12 mouse cellular contexts compared by ENCODE assay signal in the genomic region with DNA sequence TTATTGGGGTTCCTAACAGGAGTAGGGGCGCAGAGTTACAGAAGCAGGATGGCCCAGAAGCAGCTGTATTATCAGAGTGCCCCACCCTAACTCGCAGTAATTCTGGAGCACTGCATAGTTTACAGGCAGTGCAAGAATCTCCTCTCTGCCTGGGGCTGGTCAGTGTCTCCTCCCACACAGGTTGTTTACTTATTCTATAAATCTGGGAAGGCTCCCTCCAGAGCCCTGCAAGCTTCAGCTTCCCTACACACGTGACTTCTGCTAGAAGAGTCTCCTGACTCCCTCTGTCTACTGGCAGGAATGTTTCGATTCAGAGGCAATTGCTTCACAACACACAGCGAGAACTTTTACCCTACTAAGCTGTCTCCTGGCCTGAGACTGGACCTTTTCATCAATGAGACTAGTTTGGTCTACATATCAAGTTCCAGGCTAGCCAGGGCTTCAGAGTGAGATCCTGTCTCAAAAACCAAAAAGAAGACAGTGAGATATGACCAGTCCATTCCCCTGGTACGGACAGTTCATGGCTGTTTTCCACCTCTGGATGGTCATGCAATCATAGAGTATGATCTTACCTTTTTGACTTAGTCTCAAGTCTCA. TPM values are rescaled to one million over a fixed set of nuclear protein-coding genes. Genes with fewer than 3 reads are reported as not detected.
DNase-seq lines count a peak whose midpoint lies in the region; ATAC-seq and TF ChIP-seq lines count a peak whose summit lies in the region.
"Had no signal": no experiment of that assay in that cellular context is flagged by ENCODE, and none has a peak within 500 bp of the region (broad histone marks: within the 10 kb centered on the region; RNA-seq: fewer than 3 reads in every experiment).

No protein-coding gene starts in this region.

- 0 out of 2 replicates have a peak, but pooled peaks have one; percentile 14 for ATAC-seq in heart, postnatal 0 days (ENCODE audit: insufficient read depth, low read depth)
- ATAC-seq in heart, embryonic 11.5 days (replicated peaks; ENCODE audit: insufficient number of reproducible peaks, low FRiP score, low TSS enrichment): no peak; the same call in 1 of the 2 replicates
- ATAC-seq in lung, embryonic 16.5 days (ENCODE audit: low read depth): peak; percentile 91
- ATAC-seq: midbrain, embryonic 13.5 days had no signal

- H3K4me1 ChIP-seq in heart, postnatal 0 days (ENCODE audit: control insufficient read depth, insufficient read depth): no peaks in the 10 kb centered on the region; the same call in 1 of the 2 replicates
- no peaks in the 10 kb centered on the region for H3K4me1 ChIP-seq in heart, embryonic 11.5 days (ENCODE audit: control insufficient read depth, insufficient read depth, low read length)
- peaks cover 12% of the 10 kb centered on the region; the same call in 1 of the 2 replicates for H3K4me1 ChIP-seq in lung, embryonic 16.5 days (replicated peaks; ENCODE audit: control insufficient read depth, insufficient read depth, low read length)
- H3K4me1 ChIP-seq: midbrain, embryonic 13.5 days had no signal

- no peak overlapping the region for H3K4me3 ChIP-seq in heart, postnatal 0 days (ENCODE audit: low read depth, low read length)
- no peak overlapping the region for H3K4me3 ChIP-seq in heart, embryonic 11.5 days (ENCODE audit: low read depth, low read length)
- H3K4me3 ChIP-seq in lung, embryonic 16.5 days (ENCODE audit: low read length): no peak overlapping the region
- H3K4me3 ChIP-seq: embryonic facial prominence, embryonic 13.5 days; midbrain, embryonic 13.5 days had no signal

- H3K9ac ChIP-seq in heart, postnatal 0 days (replicated peaks; ENCODE audit: low read depth, low read length): no peak overlapping the region
- H3K9ac ChIP-seq in heart, embryonic 11.5 days (ENCODE audit: low read depth, low read length): no peak overlapping the region
- no peak overlapping the region for H3K9ac ChIP-seq in lung, embryonic 16.5 days (ENCODE audit: low read length)
- H3K9ac ChIP-seq: embryonic facial prominence, embryonic 13.5 days; hindbrain, embryonic 14.5 days; midbrain, embryonic 13.5 days had no signal

- no peak for DNase-seq in heart, postnatal 0 days (ENCODE audit: low spot score)
- DNase-seq in MN1 (ENCODE audit: low spot score): peak; percentile 52
- peak; percentile 40 for DNase-seq in kidney, adult 11 months
- no peak for DNase-seq in left cerebral cortex, postnatal 36 days (ENCODE audit: low spot score in 2 of 2)
- DNase-seq in gastrocnemius, postnatal 4 days (ENCODE audit: low spot score in 2 of 2): no peak
- no peak for DNase-seq in layer of hippocampus, adult 11-12 months (ENCODE audit: low spot score)

- no peaks in the 10 kb centered on the region for H3K36me3 ChIP-seq in heart, postnatal 0 days (replicated peaks; ENCODE audit: control insufficient read depth, insufficient read depth, low read length)
- no peaks in the 10 kb centered on the region for H3K36me3 ChIP-seq in heart, embryonic 11.5 days (ENCODE audit: control insufficient read depth, insufficient read depth, low read length)
- H3K36me3 ChIP-seq in lung, embryonic 16.5 days (ENCODE audit: control insufficient read depth, insufficient read depth, low read length): no peaks in the 10 kb centered on the region
- H3K36me3 ChIP-seq: embryonic facial prominence, embryonic 13.5 days; midbrain, embryonic 13.5 days had no signal

- H3K9me3 ChIP-seq in heart, postnatal 0 days (replicated peaks; ENCODE audit: control insufficient read depth, low read length): no peaks in the 10 kb centered on the region
- H3K9me3 ChIP-seq in heart, embryonic 11.5 days (replicated peaks; ENCODE audit: control insufficient read depth, low read length): no peaks in the 10 kb centered on the region
- no peaks in the 10 kb centered on the region for H3K9me3 ChIP-seq in lung, embryonic 16.5 days (ENCODE audit: control insufficient read depth, low read length)
- H3K9me3 ChIP-seq: embryonic facial prominence, embryonic 13.5 days; midbrain, embryonic 13.5 days had no signal

- H3K27me3 ChIP-seq in heart, postnatal 0 days (ENCODE audit: control insufficient read depth, insufficient read depth, low read length): no peaks in the 10 kb centered on the region
- H3K27me3 ChIP-seq in heart, embryonic 11.5 days (ENCODE audit: control insufficient read depth, insufficient read depth, low read length): no peaks in the 10 kb centered on the region
- H3K27me3 ChIP-seq in lung, embryonic 16.5 days (ENCODE audit: control insufficient read depth, insufficient read depth, low read depth, low read length): no peaks in the 10 kb centered on the region
- H3K27me3 ChIP-seq: embryonic facial prominence, embryonic 13.5 days; midbrain, embryonic 13.5 days had no signal

- no peak overlapping the region for H3K27ac ChIP-seq in heart, postnatal 0 days (ENCODE audit: low read depth)
- H3K27ac ChIP-seq in heart, embryonic 11.5 days (ENCODE audit: low read depth, low read length): no peak overlapping the region
- peak overlapping the region; percentile 23; the same call in 1 of the 2 replicates for H3K27ac ChIP-seq in lung, embryonic 16.5 days (ENCODE audit: low read length)
- H3K27ac ChIP-seq: embryonic facial prominence, embryonic 13.5 days; hindbrain, embryonic 14.5 days; midbrain, embryonic 13.5 days had no signal

- no peak for TF ChIP-seq EP300 in heart, postnatal 0 days (IDR thresholded peaks at IDR 0.05; ENCODE audit: low read depth)

- no peak overlapping the region for H3K4me2 ChIP-seq in heart, postnatal 0 days (ENCODE audit: low read depth, low read length)
- H3K4me2 ChIP-seq in heart, embryonic 11.5 days: no peak overlapping the region
- no peak overlapping the region for H3K4me2 ChIP-seq in lung, embryonic 16.5 days (ENCODE audit: low read depth, low read length)
- H3K4me2 ChIP-seq: embryonic facial prominence, embryonic 13.5 days; hindbrain, embryonic 14.5 days; midbrain, embryonic 13.5 days had no signal

- intact Hi-C loops in left cerebral cortex, postnatal 36 days (cut with DNase I): no loop called here

- 53% methylated on average over 6 of the region's 6 CpGs for WGBS in heart, postnatal 0 days
- WGBS in heart, embryonic 11.5 days (ENCODE audit: insufficient replicate concordance): 60% methylated on average over 6 of the region's 6 CpGs
- 34% methylated on average over 6 of the region's 6 CpGs for WGBS in lung, embryonic 16.5 days

- TF ChIP-seq CTCF in heart, postnatal 0 days (IDR thresholded peaks at IDR 0.05; ENCODE audit: low read depth): no peak

RNA-seq across cellular contexts. Expression of a gene that starts 9.7 kb away (rescaled TPM):
- total RNA-seq in heart, postnatal 0 days (2014; rRNA removed; ENCODE audit: low replicate concordance): 2.0 TPM in 1 of 2 replicates, not detected in the other
- polyA plus RNA-seq in heart, postnatal 0 days (2015; fragmentation: Nextera tagmentation; extraction: Ambion mirVana): 0.18 and 0.23 TPM in 2 replicates
- 0.20 TPM in 1 of 2 replicates, not detected in the other for polyA plus RNA-seq in heart, embryonic 11.5 days (2014; fragmentation: Nextera tagmentation; extraction: Ambion mirVana)
- polyA plus RNA-seq in lung, embryonic 16.5 days (2015; fragmentation: Nextera tagmentation; extraction: Ambion mirVana): 1.1 TPM in 2 replicates
- under 1 TPM in 1 of 2 experiments, not detected in 1; 0.52 TPM for total RNA-seq in left cerebral cortex, postnatal 36 days (2021)
- 1 to 10 TPM; 1.8 to 2.3 TPM for total RNA-seq in gastrocnemius, postnatal 4 days (2021)
- polyA plus RNA-seq: hindbrain, embryonic 14.5 days; limb, embryonic 11.5 days; midbrain, embryonic 13.5 days had no signal

RNA-seq across cellular contexts. Expression of a gene that starts 32.9 kb away (rescaled TPM):
- total RNA-seq in heart, postnatal 0 days (2014; rRNA removed; ENCODE audit: low replicate concordance): 16.7 and 42.8 TPM in 2 replicates
- polyA plus RNA-seq in heart, postnatal 0 days (2015; fragmentation: Nextera tagmentation; extraction: Ambion mirVana): 48.2 and 48.9 TPM in 2 replicates
- polyA plus RNA-seq in heart, embryonic 11.5 days (2014; fragmentation: Nextera tagmentation; extraction: Ambion mirVana): 39.3 TPM in 2 replicates
- 41.3 and 43.7 TPM in 2 replicates for polyA plus RNA-seq in lung, embryonic 16.5 days (2015; fragmentation: Nextera tagmentation; extraction: Ambion mirVana)
- total RNA-seq in left cerebral cortex, postnatal 36 days (2021): 10 to 100 TPM; 27.0 to 40.0 TPM
- 100 to 1,000 TPM; 138 to 142 TPM for total RNA-seq in gastrocnemius, postnatal 4 days (2021)

Comparison
In these comparisons a context has a peak if more than half of its experiments do, and no peak if none do; other contexts are left out.
1. DNase-seq: peak in MN1 (single experiment) and kidney, adult 11 months (single experiment); none in heart, postnatal 0 days (single experiment), left cerebral cortex, postnatal 36 days (0 of 2), gastrocnemius, postnatal 4 days (0 of 2) and layer of hippocampus, adult 11-12 months (single experiment).